Mouse (Mus musculus) liver, postnatal 0 days (tissue): ENCODE results near the gene Mybbp1a.
A peak's percentile ranks its signal among the peaks of the same experiment; 100 is the strongest.

ENCODE experiments used
- CTCF ChIP-seq: sonication (generic); IDR thresholded peaks from 2 replicates; pipeline ENCODE4 v1.5.1; 2016; ENCODE audit warnings: antibody characterized with exemption, low read depth
- EP300 ChIP-seq: IDR thresholded peaks from 2 replicates; pipeline ENCODE4 v1.6.1; 2016; ENCODE audit warnings: antibody characterized with exemption, low read depth, mild to moderate bottlenecking

DNA sequence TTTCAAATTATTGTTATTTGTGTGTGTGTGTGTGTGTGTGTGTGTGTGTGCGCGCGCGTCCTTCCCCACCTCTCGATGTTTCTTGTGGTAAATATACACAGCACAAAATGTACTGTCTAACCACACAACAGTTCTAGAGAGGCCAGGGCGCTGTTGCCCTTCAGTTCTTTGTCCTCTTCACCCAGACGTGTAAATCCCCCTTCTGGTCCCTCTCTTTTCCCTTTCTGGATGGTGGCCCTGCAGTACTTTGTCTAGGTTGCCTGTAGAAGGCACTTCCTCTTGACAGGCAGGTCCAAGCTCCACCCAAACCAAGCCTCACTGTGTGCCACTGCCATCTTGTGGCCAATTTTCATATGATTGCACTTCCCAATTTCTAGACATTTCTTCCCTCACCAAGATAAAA lies 11.9 kb upstream of the Mybbp1a start:
- TF ChIP-seq CTCF (peak; percentile 95), EP300 (no peak)
